ENCODE assay signal across 10 mouse cellular contexts in genomic region chr11:74652791-74653191, GRCm38 (mm10). TPM values are rescaled to one million over a fixed set of nuclear protein-coding genes. Genes with fewer than 3 reads are reported as not detected.
DNase-seq lines count a peak whose midpoint lies in the region; ATAC-seq lines count a peak whose summit lies in the region.
"Had no signal": no experiment of that assay in that cellular context is flagged by ENCODE, and none has a peak within 500 bp of the region (broad histone marks: within the 10 kb centered on the region; RNA-seq: fewer than 3 reads in every experiment).

No protein-coding gene starts in this region.

- H3K9me3 ChIP-seq in neural tube, embryonic 12.5 days, result no peaks in the 10 kb centered on the region
- H3K9me3 ChIP-seq in hindbrain, embryonic 14.5 days (ENCODE audit: control insufficient read depth, low read length), result no peaks in the 10 kb centered on the region
- no peaks in the 10 kb centered on the region for H3K9me3 ChIP-seq in liver, embryonic 13.5 days (replicated peaks)
- H3K9me3 ChIP-seq in forebrain, embryonic 12.5 days, result no peaks in the 10 kb centered on the region

- H3K27ac ChIP-seq in neural tube, embryonic 12.5 days, result no peak overlapping the region
- peak overlapping the region; percentile 41; the same call in 1 of the 2 replicates for H3K27ac ChIP-seq in hindbrain, embryonic 14.5 days
- peak overlapping the region; percentile 59 for H3K27ac ChIP-seq in liver, embryonic 13.5 days
- no peak overlapping the region for H3K27ac ChIP-seq in forebrain, embryonic 12.5 days

- peaks cover 9% of the 10 kb centered on the region for H3K36me3 ChIP-seq in neural tube, embryonic 12.5 days
- H3K36me3 ChIP-seq in hindbrain, embryonic 14.5 days (replicated peaks; ENCODE audit: control insufficient read depth, insufficient read depth), result peaks cover 18% of the 10 kb centered on the region
- H3K36me3 ChIP-seq in liver, embryonic 13.5 days, result peaks cover 52% of the 10 kb centered on the region
- H3K36me3 ChIP-seq in forebrain, embryonic 12.5 days (replicated peaks), result peaks cover 12% of the 10 kb centered on the region

- H3K9ac ChIP-seq in neural tube, embryonic 12.5 days, result peak overlapping the region; percentile 19; the same call in 1 of the 2 replicates
- H3K9ac ChIP-seq in hindbrain, embryonic 14.5 days, result no peak overlapping the region
- H3K9ac ChIP-seq in liver, embryonic 13.5 days, result peak overlapping the region; percentile 10; the same call in 1 of the 2 replicates
- H3K9ac ChIP-seq in forebrain, embryonic 12.5 days, result no peak overlapping the region

- H3K27me3 ChIP-seq in neural tube, embryonic 12.5 days (replicated peaks), result no peaks in the 10 kb centered on the region
- H3K27me3 ChIP-seq in hindbrain, embryonic 14.5 days (ENCODE audit: control insufficient read depth, insufficient read depth, low read length), result no peaks in the 10 kb centered on the region
- no peaks in the 10 kb centered on the region for H3K27me3 ChIP-seq in liver, embryonic 13.5 days
- no peaks in the 10 kb centered on the region for H3K27me3 ChIP-seq in forebrain, embryonic 12.5 days
- H3K27me3 ChIP-seq: megakaryocyte, embryonic 14.5 days; Patski had no signal

- H3K4me3 ChIP-seq in neural tube, embryonic 12.5 days, result no peak overlapping the region
- no peak overlapping the region for H3K4me3 ChIP-seq in hindbrain, embryonic 14.5 days (replicated peaks; ENCODE audit: low read length)
- no peak overlapping the region for H3K4me3 ChIP-seq in liver, embryonic 13.5 days (replicated peaks)
- no peak overlapping the region for H3K4me3 ChIP-seq in forebrain, embryonic 12.5 days (replicated peaks)
- H3K4me3 ChIP-seq: megakaryocyte, embryonic 14.5 days had no signal

- H3K4me2 ChIP-seq in neural tube, embryonic 12.5 days (replicated peaks), result peak overlapping the region; percentile 15; the same call in 1 of the 2 replicates
- no peak overlapping the region for H3K4me2 ChIP-seq in hindbrain, embryonic 14.5 days (replicated peaks)
- peak overlapping the region; percentile 97 for H3K4me2 ChIP-seq in liver, embryonic 13.5 days
- H3K4me2 ChIP-seq in forebrain, embryonic 12.5 days, result no peak overlapping the region

- peaks cover 48% of the 10 kb centered on the region for H3K4me1 ChIP-seq in neural tube, embryonic 12.5 days
- H3K4me1 ChIP-seq in hindbrain, embryonic 14.5 days (replicated peaks; ENCODE audit: control insufficient read depth, insufficient read depth, low read length), result peaks cover 39% of the 10 kb centered on the region
- peaks cover 58% of the 10 kb centered on the region for H3K4me1 ChIP-seq in liver, embryonic 13.5 days (replicated peaks)
- peaks cover 34% of the 10 kb centered on the region for H3K4me1 ChIP-seq in forebrain, embryonic 12.5 days

- WGBS in neural tube, embryonic 12.5 days, result 64% methylated on average over 4 of the region's 4 CpGs
- WGBS in hindbrain, embryonic 14.5 days, result 53% methylated on average over 4 of the region's 4 CpGs
- WGBS in liver, embryonic 13.5 days (ENCODE audit: insufficient replicate concordance), result 83% methylated on average over 4 of the region's 4 CpGs
- WGBS in forebrain, embryonic 12.5 days, result 86% methylated on average over 4 of the region's 4 CpGs

- no peak for DNase-seq in neural tube, embryonic 10.5 days (ENCODE audit: extremely low spot score, low spot score)
- peak; percentile 43 to 47 for DNase-seq in cerebellum, postnatal 36 days
- peak; percentile 36 for DNase-seq in hindbrain, embryonic 14.5 days (ENCODE audit: low spot score)
- DNase-seq in liver, embryonic 13.5 days, result no peak
- no peak for DNase-seq in urinary bladder, postnatal 4 days (ENCODE audit: low spot score in 2 of 2)

- no peak for ATAC-seq in neural tube, embryonic 12.5 days (ENCODE audit: low FRiP score, low read depth)
- no peak for ATAC-seq in hindbrain, embryonic 14.5 days (ENCODE audit: low FRiP score)
- no peak for ATAC-seq in liver, embryonic 13.5 days (ENCODE audit: low read depth)
- no peak for ATAC-seq in megakaryocyte-erythroid progenitor cell, adult 5-6 weeks (replicated peaks; ENCODE audit: low FRiP score, low TSS enrichment, poor library complexity, severe bottlenecking)
- no peak for ATAC-seq in forebrain, embryonic 12.5 days (ENCODE audit: low FRiP score)
- ATAC-seq: Patski had no signal

RNA-seq across cellular contexts. Expression of gene Cluh, which starts 3.5 kb away (rescaled TPM):
- 18.4 and 20.2 TPM in 2 replicates for polyA plus RNA-seq in neural tube, embryonic 12.5 days (2016; fragmentation: Nextera tagmentation; extraction: Ambion mirVana)
- polyA plus RNA-seq in hindbrain, embryonic 14.5 days (2014; fragmentation: Nextera tagmentation; extraction: Ambion mirVana), result 18.4 and 19.0 TPM in 2 replicates
- 24.6 and 32.2 TPM in 2 replicates for polyA plus RNA-seq in liver, embryonic 13.5 days (2015; fragmentation: Nextera tagmentation; extraction: Ambion mirVana)
- total RNA-seq in megakaryocyte-erythroid progenitor cell, adult 5-6 weeks (2014; fragmentation: Nextera tagmentation), result 90.8 and 92.3 TPM in 2 replicates
- total RNA-seq in megakaryocyte-erythroid progenitor cell, adult 5-6 weeks (2017), result 42.9 and 64.3 TPM in 2 replicates
- 18.0 and 18.5 TPM in 2 replicates for polyA plus RNA-seq in forebrain, embryonic 12.5 days (2016; fragmentation: Nextera tagmentation; extraction: Ambion mirVana)

RNA-seq across cellular contexts. Expression of gene Ccdc92b, which starts 33.4 kb away (rescaled TPM):
- polyA plus RNA-seq in neural tube, embryonic 12.5 days (2016; fragmentation: Nextera tagmentation; extraction: Ambion mirVana), result 2.1 and 2.2 TPM in 2 replicates
- 3.5 and 5.0 TPM in 2 replicates for polyA plus RNA-seq in hindbrain, embryonic 14.5 days (2014; fragmentation: Nextera tagmentation; extraction: Ambion mirVana)
- 7.6 and 8.3 TPM in 2 replicates for polyA plus RNA-seq in liver, embryonic 13.5 days (2015; fragmentation: Nextera tagmentation; extraction: Ambion mirVana)
- 0.66 TPM in 1 of 2 replicates, not detected in the other for total RNA-seq in megakaryocyte-erythroid progenitor cell, adult 5-6 weeks (2014; fragmentation: Nextera tagmentation)
- 0.57 TPM in 1 of 2 replicates, not detected in the other for total RNA-seq in megakaryocyte-erythroid progenitor cell, adult 5-6 weeks (2017)
- 1.6 and 1.9 TPM in 2 replicates for polyA plus RNA-seq in forebrain, embryonic 12.5 days (2016; fragmentation: Nextera tagmentation; extraction: Ambion mirVana)

RNA-seq across cellular contexts. Expression of gene Rap1gap2, which starts 42.1 kb away (rescaled TPM):
- 8.0 and 10.1 TPM in 2 replicates for polyA plus RNA-seq in neural tube, embryonic 12.5 days (2016; fragmentation: Nextera tagmentation; extraction: Ambion mirVana)
- 11.2 and 12.0 TPM in 2 replicates for polyA plus RNA-seq in hindbrain, embryonic 14.5 days (2014; fragmentation: Nextera tagmentation; extraction: Ambion mirVana)
- polyA plus RNA-seq in liver, embryonic 13.5 days (2015; fragmentation: Nextera tagmentation; extraction: Ambion mirVana), result 0.77 and 0.82 TPM in 2 replicates
- total RNA-seq in megakaryocyte-erythroid progenitor cell, adult 5-6 weeks (2014; fragmentation: Nextera tagmentation), result 1.5 and 2.3 TPM in 2 replicates
- total RNA-seq in megakaryocyte-erythroid progenitor cell, adult 5-6 weeks (2017), result 1.6 and 2.6 TPM in 2 replicates
- 4.1 and 4.4 TPM in 2 replicates for polyA plus RNA-seq in forebrain, embryonic 12.5 days (2016; fragmentation: Nextera tagmentation; extraction: Ambion mirVana)

Comparison
In these comparisons a context has a peak if more than half of its experiments do, and no peak if none do; other contexts are left out.
1. H3K27ac ChIP-seq: peak in hindbrain, embryonic 14.5 days (single experiment) and liver, embryonic 13.5 days (single experiment); none in neural tube, embryonic 12.5 days (single experiment) and forebrain, embryonic 12.5 days (single experiment).
2. H3K4me2 ChIP-seq: peak in neural tube, embryonic 12.5 days (single experiment) and liver, embryonic 13.5 days (single experiment); none in hindbrain, embryonic 14.5 days (single experiment) and forebrain, embryonic 12.5 days (single experiment).
3. H3K9ac ChIP-seq: peak in neural tube, embryonic 12.5 days (single experiment) and liver, embryonic 13.5 days (single experiment); none in hindbrain, embryonic 14.5 days (single experiment) and forebrain, embryonic 12.5 days (single experiment).
4. DNase-seq: peak in cerebellum, postnatal 36 days (2 of 2) and hindbrain, embryonic 14.5 days (single experiment); none in neural tube, embryonic 10.5 days (single experiment), liver, embryonic 13.5 days (single experiment) and urinary bladder, postnatal 4 days (0 of 2).